Mouse (Mus musculus) left cerebral cortex, adult 8-10 months (tissue): ENCODE measurements around the gene Kcnip1. TPM values are rescaled to one million over a fixed set of nuclear protein-coding genes. Genes with fewer than 3 reads are reported as not detected.

Experiments
- DNase-seq, 2 experiments: peaks; one replicate each; pipeline ENCODE4 v3.0.0; 2022; ENCODE audit warnings: low spot score in 2 of 2
- total RNA-seq, 4 experiments: library from RNA; stranded (reverse); gene quantifications; 2 replicates each; pipeline ENCODE4 v1.2.4; 2022

Kcnip1 gene
- total RNA-seq: 10 to 100 TPM; 25.7 to 29.8 (median 29.5) TPM

- DNase-seq: no peak
Measured at GRCm38 (mm10) chr11:33992938-33993337, at the start of gene Kcnip1. Gene Kcnip1 (minus strand): TSS chr11:33993152.

GRCm38 (mm10) chr11:34040061-34040460 is 47.1 kb upstream of the Kcnip1 start:
- DNase-seq: no peak

GRCm38 (mm10) chr11:34035909-34036658 is 43.1 kb upstream of the Kcnip1 start:
- DNase-seq: no peak

GRCm38 (mm10) chr11:34034794-34035193 is 41.8 kb upstream of the Kcnip1 start:
- no peak for DNase-seq

GRCm38 (mm10) chr11:34034008-34034505 is 41.1 kb upstream of the Kcnip1 start:
- peak in 1 of 2 experiments; percentile 34 for DNase-seq

GRCm38 (mm10) chr11:34031015-34031805 is 38.3 kb upstream of the Kcnip1 start:
- no peak for DNase-seq

- DNase-seq: no peak
Measured at GRCm38 (mm10) chr11:34029658-34030057, 36.7 kb upstream of the Kcnip1 start.

GRCm38 (mm10) chr11:34025091-34025490 is 32.1 kb upstream of the Kcnip1 start:
- DNase-seq: no peak

- DNase-seq: no peak
Measured at GRCm38 (mm10) chr11:34012007-34012652, 19.2 kb upstream of the Kcnip1 start.

- peak in 1 of 2 experiments; percentile 31 for DNase-seq
Measured at GRCm38 (mm10) chr11:34010859-34011172, 17.9 kb upstream of the Kcnip1 start.

GRCm38 (mm10) chr11:34010133-34010858 is 17.3 kb upstream of the Kcnip1 start:
- DNase-seq: no peak

GRCm38 (mm10) chr11:34009316-34010087 is 16.6 kb upstream of the Kcnip1 start:
- DNase-seq: no peak

GRCm38 (mm10) chr11:34008702-34009101 is 15.8 kb upstream of the Kcnip1 start:
- DNase-seq: no peak

- DNase-seq: no peak
Measured at GRCm38 (mm10) chr11:34008214-34008613, 15.3 kb upstream of the Kcnip1 start.

GRCm38 (mm10) chr11:34007616-34008015 is 14.7 kb upstream of the Kcnip1 start:
- no peak for DNase-seq

GRCm38 (mm10) chr11:34002593-34002965 is 9.6 kb upstream of the Kcnip1 start:
- DNase-seq: no peak

GRCm38 (mm10) chr11:34001938-34002592 is 9.1 kb upstream of the Kcnip1 start:
- peak in 1 of 2 experiments; percentile 48 for DNase-seq

GRCm38 (mm10) chr11:34000416-34000815 is 7.5 kb upstream of the Kcnip1 start:
- DNase-seq: no peak

GRCm38 (mm10) chr11:33998244-33998643 is 5.3 kb upstream of the Kcnip1 start:
- no peak for DNase-seq

GRCm38 (mm10) chr11:33993496-33993895 is 544 bp upstream of the Kcnip1 start:
- no peak for DNase-seq
